Mouse (Mus musculus): ENCODE results near the gene Sult1a1.

Gene Sult1a1

GRCm38 (mm10) chr7:126676207-126676606 lies at the start of gene Sult1a1:
Sult1a1 (minus strand) TSS chr7:126676432.
- no peak for DNase-seq (ENCODE audit: extremely low read depth, low read depth, low spot score)

DNA sequence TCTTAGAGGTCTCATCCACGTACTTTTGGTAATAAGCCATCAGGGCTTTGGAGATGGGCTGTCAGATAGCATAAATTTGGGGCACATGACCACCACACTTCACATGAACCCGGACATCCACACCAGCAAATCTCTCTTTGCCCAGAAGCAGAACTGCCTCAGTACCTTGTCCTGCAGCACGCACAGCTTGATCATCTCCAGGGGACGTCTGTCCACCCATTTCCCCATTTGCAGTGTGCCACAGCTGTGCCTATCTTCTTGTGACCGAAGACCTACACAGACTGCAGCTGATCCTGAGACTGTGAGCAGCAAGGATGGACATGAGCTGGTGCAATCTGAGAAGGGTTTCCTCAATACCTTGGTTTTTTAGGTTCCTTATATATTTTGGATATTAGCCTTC lies 49.4 kb upstream of the Sult1a1 start:
- no peak for DNase-seq (ENCODE audit: extremely low read depth, low read depth, low spot score)

DNA sequence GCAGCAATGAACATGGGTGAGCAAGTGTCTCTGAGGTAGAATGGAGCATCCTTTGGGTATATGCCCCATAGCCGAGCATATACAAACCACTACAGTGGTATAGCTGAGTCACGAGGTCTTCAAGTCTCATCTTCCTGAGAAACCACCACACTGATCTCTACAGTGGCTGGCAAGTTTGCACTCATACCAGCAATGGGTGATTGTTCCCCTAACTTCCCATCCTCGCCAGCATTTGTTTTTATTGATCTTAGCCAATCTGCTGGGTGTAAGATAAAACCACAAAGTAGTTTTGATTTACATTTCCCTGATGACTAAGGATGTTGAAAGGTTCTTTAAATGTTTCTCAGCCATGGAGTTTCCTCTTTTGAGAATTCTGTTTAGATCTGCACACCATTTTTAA lies 48.8 kb upstream of the Sult1a1 start:
- DNase-seq (ENCODE audit: extremely low read depth, low read depth, low spot score) = no peak

- no peak for DNase-seq (ENCODE audit: extremely low read depth, low read depth, low spot score)
These were observed 45.4 kb upstream of the Sult1a1 start for GRCm38 (mm10) chr7:126721635-126722034.

- no peak for DNase-seq (ENCODE audit: extremely low read depth, low read depth, low spot score)
These were observed 42.6 kb upstream of the Sult1a1 start for GRCm38 (mm10) chr7:126718787-126719337.

- no peak for DNase-seq (ENCODE audit: extremely low read depth, low read depth, low spot score)
These were observed 41.3 kb upstream of the Sult1a1 start for GRCm38 (mm10) chr7:126717566-126717965.

- no peak for DNase-seq (ENCODE audit: extremely low read depth, low read depth, low spot score)
These were observed 39.4 kb upstream of the Sult1a1 start for GRCm38 (mm10) chr7:126715679-126716078.

DNA sequence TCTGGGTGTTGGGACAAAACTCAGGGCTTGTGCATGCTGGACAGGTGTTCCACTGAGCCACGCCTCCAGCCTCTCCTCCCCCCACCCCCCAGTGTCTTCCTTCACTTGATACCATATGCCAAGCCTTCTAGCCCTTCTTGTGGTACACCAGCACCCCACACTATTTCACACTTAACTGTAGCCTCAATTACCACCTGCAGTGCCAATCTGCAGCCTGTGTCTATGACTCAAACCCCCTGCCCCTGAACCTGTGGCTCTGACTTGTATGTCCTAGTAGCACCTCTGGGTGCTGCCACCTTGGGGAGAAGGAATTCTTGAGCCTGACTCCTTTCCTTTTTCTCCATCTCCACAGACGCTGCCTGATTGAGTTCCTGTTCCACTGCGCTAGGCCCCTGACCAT lies 35.7 kb upstream of the Sult1a1 start:
- no peak for DNase-seq (ENCODE audit: extremely low read depth, low read depth, low spot score)

DNA sequence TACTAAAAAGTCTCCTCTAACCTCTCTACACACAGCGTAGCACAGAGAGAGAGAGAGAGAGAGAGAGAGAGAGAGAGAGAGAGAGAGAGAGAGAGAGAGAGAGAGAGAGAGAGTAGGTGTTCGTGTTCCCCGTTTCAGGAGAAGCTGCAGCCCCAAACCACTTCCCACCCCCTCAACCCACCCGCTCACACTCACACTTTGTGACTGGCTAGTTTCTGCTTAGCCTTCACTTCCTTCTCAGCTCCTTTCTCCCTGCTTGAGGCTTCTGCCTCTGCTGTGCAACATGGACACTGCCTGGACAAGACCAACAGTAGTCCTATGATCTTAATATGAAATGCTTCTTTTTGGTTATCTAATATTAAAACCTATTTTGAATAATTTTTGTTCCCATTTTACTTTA lies 34.0 kb upstream of the Sult1a1 start:
- DNase-seq (ENCODE audit: extremely low read depth, low read depth, low spot score) = no peak

GRCm38 (mm10) chr7:126708175-126708952 lies 32.1 kb upstream of the Sult1a1 start:
- no peak for DNase-seq (ENCODE audit: extremely low read depth, low read depth, low spot score)

DNA sequence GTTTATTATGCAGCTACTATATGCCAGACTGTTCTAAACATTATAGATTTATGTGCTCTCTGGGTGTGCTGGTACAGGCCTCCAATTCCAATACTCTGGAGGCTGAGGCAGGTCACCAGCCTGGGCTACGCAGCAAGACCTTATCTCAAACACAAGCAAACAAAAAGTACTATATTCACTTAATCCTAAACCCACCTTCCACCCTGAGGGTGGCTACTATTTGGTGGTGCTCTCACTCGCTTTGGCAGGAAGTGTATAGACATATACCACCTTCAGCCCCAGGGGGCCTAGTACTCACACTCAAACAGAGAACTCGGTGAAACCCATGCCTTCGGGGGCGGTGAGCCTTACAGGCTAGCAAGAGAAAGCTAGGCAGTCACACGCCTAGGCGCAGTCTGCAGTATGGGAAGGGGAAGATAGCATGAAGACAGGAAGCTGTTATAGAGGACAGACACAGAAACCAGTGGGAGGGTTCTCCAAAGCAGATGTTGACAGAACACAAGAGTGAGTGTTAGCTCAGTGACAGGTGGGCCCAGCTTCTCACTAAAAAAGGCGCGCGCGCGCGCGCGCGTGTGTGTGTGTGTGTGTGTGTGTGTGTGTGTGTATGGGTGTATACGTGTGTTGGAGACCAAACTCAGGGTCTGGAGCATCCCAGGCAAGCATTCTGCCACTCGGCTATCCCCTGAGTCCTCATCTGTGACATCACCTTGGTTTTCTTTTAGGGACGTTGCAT lies 31.4 kb upstream of the Sult1a1 start, which contains the start of gene Coro1a:
Gene Coro1a, minus strand, starts transcription at position 346 of the 733 bp plus-strand sequence.
- no peak for DNase-seq (ENCODE audit: extremely low read depth, low read depth, low spot score)

GRCm38 (mm10) chr7:126704121-126704980 lies 28.1 kb upstream of the Sult1a1 start:
- DNase-seq (ENCODE audit: extremely low read depth, low read depth, low spot score) = no peak

- no peak for DNase-seq (ENCODE audit: extremely low read depth, low read depth, low spot score)
These were observed 27.5 kb upstream of the Sult1a1 start for GRCm38 (mm10) chr7:126703757-126704077.

DNA sequence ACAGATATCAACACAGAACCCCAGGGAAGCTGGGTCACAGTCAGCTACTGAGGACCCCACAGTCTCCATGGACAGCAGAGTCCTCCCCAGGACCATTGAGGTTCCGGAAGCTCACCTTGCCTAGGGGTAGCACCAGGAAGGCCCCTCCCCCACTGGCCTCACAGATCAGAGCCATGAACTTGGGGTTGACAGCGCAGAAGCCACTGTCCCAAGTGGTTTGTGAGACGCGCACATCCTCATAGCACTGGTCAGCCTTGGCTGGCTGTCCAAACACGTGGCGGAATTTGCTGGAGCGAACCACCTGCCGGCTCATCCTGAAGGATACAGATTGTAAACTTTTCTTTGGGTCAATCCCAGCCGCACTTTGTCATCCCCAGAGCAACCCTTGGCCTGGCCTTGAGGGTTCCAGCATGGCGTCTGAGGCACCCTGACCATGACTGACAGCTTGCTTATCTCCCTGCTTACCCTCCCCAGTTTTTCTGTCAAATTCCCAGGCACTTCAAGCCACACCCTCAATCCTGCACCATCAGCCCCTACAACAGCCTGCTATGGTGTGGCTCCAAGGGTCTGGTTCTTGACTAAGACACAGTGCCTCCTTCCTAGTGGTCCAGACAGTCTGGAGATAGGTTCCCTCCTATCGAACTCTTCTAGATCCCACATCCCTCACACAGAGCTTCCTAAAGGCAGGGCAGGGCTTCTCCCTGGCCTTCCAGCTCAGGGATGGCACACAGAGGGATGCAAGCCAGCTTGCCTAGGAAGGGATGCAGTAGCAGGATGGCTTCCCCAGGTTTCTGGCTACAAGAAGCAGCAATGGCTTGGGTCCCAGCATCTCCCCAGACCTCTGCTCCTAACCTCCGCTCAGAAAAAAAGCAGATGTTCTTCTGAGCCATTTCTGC lies 26.9 kb upstream of the Sult1a1 start:
- DNase-seq (ENCODE audit: extremely low read depth, low read depth, low spot score) = no peak

DNA sequence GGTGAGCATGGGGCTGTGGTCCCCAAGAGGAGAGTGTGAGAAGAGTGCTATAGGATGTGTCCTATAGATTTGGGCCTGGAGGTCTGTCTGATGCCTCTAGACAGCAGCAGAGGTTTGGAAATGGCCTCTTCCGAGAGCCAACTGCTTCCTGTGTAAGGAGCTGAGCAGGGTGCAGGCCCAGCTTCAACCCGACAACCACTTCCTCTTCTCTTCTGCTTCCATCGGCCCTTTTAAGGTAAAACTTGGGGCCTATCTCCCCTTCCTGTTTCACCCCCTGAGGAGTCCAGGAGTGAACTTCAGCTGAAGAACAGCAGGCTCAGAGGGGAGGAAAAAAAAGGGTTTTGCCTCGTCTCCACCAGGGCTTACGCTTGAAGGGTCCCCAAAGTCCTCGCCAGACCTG lies 26.1 kb upstream of the Sult1a1 start:
- DNase-seq (ENCODE audit: extremely low read depth, low read depth, low spot score) = no peak

- no peak for DNase-seq (ENCODE audit: extremely low read depth, low read depth, low spot score)
These were observed 25.5 kb upstream of the Sult1a1 start for GRCm38 (mm10) chr7:126701559-126702357.

DNA sequence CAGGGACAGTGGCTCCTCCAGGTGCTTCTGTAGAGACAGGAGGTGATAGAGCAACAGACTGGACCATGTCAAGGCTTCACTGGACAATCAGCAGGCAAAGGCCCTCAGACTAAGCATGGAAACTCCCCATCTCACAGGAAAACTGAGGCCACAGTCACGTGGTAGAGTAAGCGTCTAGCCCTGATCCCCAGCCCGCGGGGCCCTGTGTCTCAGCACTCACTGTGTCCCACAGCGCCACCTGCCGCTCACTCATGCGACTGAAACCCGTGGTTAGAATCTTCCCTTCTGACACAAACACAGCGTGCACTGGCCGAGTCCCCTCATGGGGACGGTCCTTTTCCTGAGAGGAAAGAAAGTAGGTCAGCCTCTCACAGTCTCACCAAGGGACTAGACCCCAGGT lies 24.8 kb upstream of the Sult1a1 start:
- no peak for DNase-seq (ENCODE audit: extremely low read depth, low read depth, low spot score)

GRCm38 (mm10) chr7:126700063-126701015 lies 24.1 kb upstream of the Sult1a1 start:
- no peak for DNase-seq (ENCODE audit: extremely low read depth, low read depth, low spot score)

All from fat pad, adult 2 months (tissue).